Mouse (Mus musculus) bone marrow, adult 2 months (tissue): ENCODE data around the gene Ptprt.

Source experiments
- CTCF ChIP-seq: fragments of 200-500 bp; IDR thresholded peaks from 2 replicates; pipeline ENCODE4 v1.5.1; 2011; ENCODE audit warnings: low read length, control low read depth; ENCODE audit not compliant: control insufficient read depth, insufficient read depth
- POLR2A ChIP-seq: fragments of 200-500 bp; IDR thresholded peaks from 2 replicates; pipeline ENCODE4 v1.6.1; 2011; ENCODE audit warnings: low read depth, mild to moderate bottlenecking, control low read depth, low read length, borderline replicate concordance; ENCODE audit not compliant: control insufficient read depth

- TF ChIP-seq POLR2A (no peak), CTCF (no peak)
These were observed 1090.5 kb downstream of the Ptprt start for GRCm38 (mm10) chr2:161570236-161570995.
